Mouse (Mus musculus): ENCODE measurements around the gene Rai2. TPM values are rescaled to one million over a fixed set of nuclear protein-coding genes. Genes with fewer than 3 reads are reported as not detected.
"Not testable (repeated sequence)": the region's sequence is repeated elsewhere in the genome, so short reads cannot be mapped to it uniquely, and the experiment has no call there.

The Rai2 gene
- polyA plus RNA-seq, 1 experiment from 2014 or later, result 5.8 TPM

DNA sequence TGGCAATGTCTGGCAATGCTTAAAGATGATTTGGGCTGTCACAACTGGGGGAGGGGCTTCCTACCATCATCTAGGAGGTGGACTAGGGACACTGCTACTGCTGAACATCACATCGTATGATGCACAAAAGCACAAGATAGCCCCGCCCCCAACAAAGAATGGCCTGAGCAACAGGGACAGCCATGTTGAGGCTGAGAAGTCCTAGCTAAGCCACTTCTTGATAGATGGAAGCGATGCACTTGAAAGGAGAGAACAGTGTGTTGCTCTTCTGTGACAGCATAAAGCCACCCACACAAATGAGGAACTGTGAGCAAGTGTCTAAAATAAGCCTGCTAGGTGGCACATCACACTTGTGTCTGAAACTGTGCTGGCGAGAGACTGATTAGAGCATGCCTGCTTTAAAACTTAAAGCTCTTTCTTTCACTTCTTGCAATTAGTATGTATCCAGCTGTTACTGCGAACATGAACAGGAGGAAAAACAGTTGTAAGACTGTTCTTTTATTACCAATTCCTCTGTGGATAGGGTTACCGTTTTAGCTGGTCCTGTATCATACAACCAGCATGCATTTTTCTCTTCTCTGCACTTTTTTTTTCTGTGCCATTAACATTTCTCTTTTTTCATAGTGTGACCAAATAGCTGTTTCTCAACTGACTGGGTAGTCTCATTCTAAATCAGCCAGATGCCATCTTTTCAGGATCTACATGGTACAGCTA lies 63.6 kb downstream of the Rai2 start:
- ATAC-seq (replicated peaks; ENCODE audit: low FRiP score, low read depth) (no peak), DNase-seq (ENCODE audit: low spot score) (no peak)
- Histone ChIP-seq H3K27ac (no peak overlapping the region), H3K4me1 (replicated peaks; ENCODE audit: insufficient read depth, low read length) (no peaks in the 10 kb centered on the region), H3K4me3 (replicated peaks; ENCODE audit: low read depth, low read length) (no peak overlapping the region), H3K36me3 (ENCODE audit: insufficient read depth, low read length) (no peaks in the 10 kb centered on the region), H3K4me2 (ENCODE audit: low read length) (no peak overlapping the region), H3K9me3 (replicated peaks; ENCODE audit: low read length) (no peaks in the 10 kb centered on the region), H3K9ac (ENCODE audit: low read depth, low read length) (no peak overlapping the region), H3K27me3 (ENCODE audit: insufficient read depth, low read length) (no peaks in the 10 kb centered on the region)
- no peak for TF ChIP-seq CTCF (IDR thresholded peaks at IDR 0.05; ENCODE audit: low read depth)
- 79% methylated on average over 6 of the region's 6 CpGs for WGBS

DNA sequence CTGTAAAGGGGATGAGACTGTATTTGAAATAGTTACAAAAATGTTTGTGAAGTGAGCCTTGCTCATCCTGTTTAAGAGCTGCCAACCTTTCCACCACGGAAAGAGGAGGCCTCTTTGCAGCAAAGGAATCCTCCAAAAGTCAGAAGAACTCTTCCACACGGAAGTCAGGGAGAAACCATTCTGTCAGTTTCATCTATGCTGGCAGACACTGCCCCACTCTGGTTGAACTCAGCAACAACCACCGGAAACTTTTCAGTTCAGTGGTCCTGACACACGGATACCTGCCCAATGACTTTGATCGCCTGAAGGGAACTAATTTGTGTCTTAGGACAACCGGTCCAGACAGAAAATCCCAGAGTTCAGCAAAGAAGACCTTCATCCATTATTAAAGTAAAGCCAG lies 73.3 kb downstream of the Rai2 start:
- Histone ChIP-seq H3K27me3 (ENCODE audit: insufficient read depth, low read length) (no peaks in the 10 kb centered on the region), H3K4me3 (replicated peaks; ENCODE audit: low read depth, low read length) (no peak overlapping the region), H3K4me1 (replicated peaks; ENCODE audit: insufficient read depth, low read length) (no peaks in the 10 kb centered on the region), H3K9ac (ENCODE audit: low read depth, low read length) (no peak overlapping the region), H3K36me3 (ENCODE audit: insufficient read depth, low read length) (no peaks in the 10 kb centered on the region), H3K4me2 (ENCODE audit: low read length) (no peak overlapping the region), H3K9me3 (replicated peaks; ENCODE audit: low read length) (no peaks in the 10 kb centered on the region), H3K27ac (no peak overlapping the region)
- ATAC-seq (replicated peaks; ENCODE audit: low FRiP score, low read depth) (no peak), DNase-seq (ENCODE audit: low spot score) (peak; percentile 54)
- TF ChIP-seq CTCF (IDR thresholded peaks at IDR 0.05; ENCODE audit: low read depth), result peak; percentile 69
- 25% methylated on average over 6 of the region's 6 CpGs for WGBS

DNA sequence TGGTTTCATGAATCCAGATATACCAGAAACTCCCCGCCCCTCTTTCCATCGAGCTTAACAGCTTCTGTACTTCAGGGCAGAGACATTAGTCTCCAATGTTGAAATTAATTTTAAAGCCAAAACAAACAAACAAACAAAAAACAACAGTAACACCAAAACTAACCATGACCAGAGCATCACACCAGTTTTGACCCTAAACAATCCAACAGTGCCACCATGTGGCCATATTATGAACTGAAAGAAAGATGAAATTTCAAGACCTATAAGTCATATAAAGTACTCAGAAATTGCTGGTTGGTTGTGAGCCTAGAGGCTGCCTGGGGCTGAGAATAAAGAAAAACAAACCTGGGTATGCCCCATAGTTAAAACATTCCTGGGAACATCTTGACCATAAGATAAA lies 109.3 kb downstream of the Rai2 start:
- ATAC-seq (replicated peaks; ENCODE audit: low FRiP score, low read depth); H3K9me3 ChIP-seq (replicated peaks; ENCODE audit: low read length); H3K4me1 ChIP-seq (replicated peaks; ENCODE audit: insufficient read depth, low read length); H3K36me3 ChIP-seq (ENCODE audit: insufficient read depth, low read length); H3K9ac ChIP-seq (ENCODE audit: low read depth, low read length); H3K4me2 ChIP-seq (ENCODE audit: low read length); H3K27me3 ChIP-seq (ENCODE audit: insufficient read depth, low read length); H3K27ac ChIP-seq; H3K4me3 ChIP-seq (replicated peaks; ENCODE audit: low read depth, low read length): not testable (repeated sequence)
- DNase-seq (ENCODE audit: low spot score), result peak; percentile 31
- peak; percentile 72 for TF ChIP-seq CTCF (IDR thresholded peaks at IDR 0.05; ENCODE audit: low read depth)
- WGBS, result 26% methylated on average over 2 of the region's 2 CpGs

All from kidney, postnatal 0 days (tissue).